Mouse (Mus musculus) kidney, embryonic 14.5 days (tissue): ENCODE measurements around the gene Ccr7. TPM values are rescaled to one million over a fixed set of nuclear protein-coding genes. Genes with fewer than 3 reads are reported as not detected.
A peak's percentile ranks its signal among the peaks of the same experiment; 100 is the strongest.

Source experiments
- ATAC-seq: fragments of 200-750 bp; cut with Nextera tagmentation; 2 replicates; pipeline ENCODE4 v1.8.0; 2017; ENCODE audit warnings: moderate number of reproducible peaks, mild to moderate bottlenecking, moderate TSS enrichment, moderate library complexity; ENCODE audit not compliant: low FRiP score, low TSS enrichment
- H3K27ac ChIP-seq: fragments of 300-500 bp; sonication (generic); 2 replicates; pipeline ENCODE4 v1.5.1; 2014; ENCODE audit warnings: low read depth, mild to moderate bottlenecking, low read length, moderate library complexity, mixed read lengths
- H3K27me3 ChIP-seq: fragments of 300-500 bp; sonication (generic); 2 replicates; pipeline ENCODE4 v1.6.1; 2014; ENCODE audit warnings: mild to moderate bottlenecking, low read length; ENCODE audit not compliant: control insufficient read depth, insufficient read depth
- H3K36me3 ChIP-seq: fragments of 300-500 bp; sonication (generic); 2 replicates; pipeline ENCODE4 v1.6.1; 2014; ENCODE audit warnings: low read length, mixed read lengths; ENCODE audit not compliant: control insufficient read depth, insufficient read depth
- H3K4me1 ChIP-seq: fragments of 300-500 bp; sonication (generic); 2 replicates; pipeline ENCODE4 v1.6.1; 2014; ENCODE audit warnings: low read length, mixed read lengths; ENCODE audit not compliant: control insufficient read depth, insufficient read depth
- H3K4me2 ChIP-seq: fragments of 300-500 bp; sonication (generic); replicated peaks from 2 replicates; pipeline ENCODE4 v1.6.1; 2014; ENCODE audit warnings: low read depth, mild to moderate bottlenecking, low read length
- H3K4me3 ChIP-seq: fragments of 300-500 bp; sonication (generic); 2 replicates; pipeline ENCODE4 v1.5.1; 2014; ENCODE audit warnings: mild to moderate bottlenecking, low read length
- H3K9ac ChIP-seq: fragments of 300-500 bp; sonication (generic); 2 replicates; pipeline ENCODE4 v1.6.1; 2014; ENCODE audit warnings: low read depth, mild to moderate bottlenecking, low read length, moderate library complexity
- H3K9me3 ChIP-seq: fragments of 300-500 bp; sonication (generic); 2 replicates; pipeline ENCODE4 v1.6.1; 2016; ENCODE audit warnings: low read length; ENCODE audit not compliant: control insufficient read depth
- WGBS: fragments of 180-500 bp; shearing (Covaris S2); extraction: QIAGEN DNeasy Blood & Tissue Kit; methylation state at CpG from one replicate; pipeline ENCODE4 v1.1.7; 2014; 5-methylcytosine and 5-hydroxymethylcytosine counted together
- polyA plus RNA-seq: library from polyadenylated mRNA; unstranded; fragments of >200 nt; fragmentation: Nextera tagmentation; extraction: Ambion mirVana; gene quantifications from 2 replicates; pipeline ENCODE4 v1.2.1, GENCODE M21; 2014

Gene Ccr7
- polyA plus RNA-seq, 1 experiment from 2014 or later, result not detected

DNA sequence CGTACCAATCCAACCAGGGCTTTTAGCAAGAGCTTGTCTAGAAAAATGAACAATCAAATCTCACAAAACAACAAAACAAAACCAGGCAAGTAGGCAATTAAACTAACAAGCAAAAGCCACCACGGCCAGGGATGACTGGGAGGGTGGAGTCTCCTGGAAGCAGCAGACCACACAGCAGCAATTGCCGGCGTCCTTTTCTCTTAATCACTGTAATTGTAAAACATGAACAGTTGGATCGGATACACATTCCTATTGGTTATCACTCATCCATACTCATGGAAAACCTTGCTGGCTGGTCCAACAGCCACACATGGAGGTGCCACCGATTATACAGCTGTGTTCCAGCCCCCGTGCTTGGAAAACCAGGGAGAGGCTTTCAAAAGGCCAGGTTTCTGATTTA lies 37.0 kb downstream of the Ccr7 start:
- Histone ChIP-seq H3K4me3 (no peak overlapping the region), H3K9ac (no peak overlapping the region), H3K4me1 (peaks cover 9% of the 10 kb centered on the region; the same call in 1 of the 2 replicates), H3K27me3 (no peaks in the 10 kb centered on the region), H3K27ac (no peak overlapping the region), H3K9me3 (no peaks in the 10 kb centered on the region), H3K36me3 (no peaks in the 10 kb centered on the region), H3K4me2 (no peak overlapping the region)
- WGBS, result 84% methylated on average over 7 of the region's 7 CpGs
- no peak for ATAC-seq

DNA sequence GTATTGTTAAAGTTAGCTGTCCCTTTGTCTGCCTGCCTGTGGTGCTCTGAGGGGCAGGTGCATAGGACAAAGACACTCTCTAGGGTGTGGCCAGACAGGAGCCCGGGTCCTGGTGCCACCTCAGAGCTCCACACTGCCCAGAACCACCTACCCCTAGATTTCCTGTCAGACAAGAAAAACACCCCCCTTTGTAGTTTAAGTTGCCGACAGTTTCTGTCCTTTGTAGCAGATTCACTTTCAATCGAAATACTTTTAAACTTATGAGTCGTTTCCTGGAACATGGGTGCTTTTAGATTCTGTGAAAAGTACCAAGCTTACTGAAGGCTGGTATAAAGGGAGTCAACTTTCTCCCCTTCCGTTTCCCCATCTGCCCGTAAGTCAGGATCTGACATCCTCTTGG lies 38.9 kb downstream of the Ccr7 start:
- H3K36me3 ChIP-seq, result no peaks in the 10 kb centered on the region
- no peaks in the 10 kb centered on the region for H3K27me3 ChIP-seq
- 81% methylated on average over 6 of the region's 6 CpGs for WGBS
- H3K27ac ChIP-seq, result no peak overlapping the region
- no peak for ATAC-seq
- H3K4me2 ChIP-seq, result no peak overlapping the region
- no peak overlapping the region for H3K9ac ChIP-seq
- H3K4me3 ChIP-seq, result no peak overlapping the region
- H3K9me3 ChIP-seq, result no peaks in the 10 kb centered on the region
- peaks cover 15% of the 10 kb centered on the region for H3K4me1 ChIP-seq

DNA sequence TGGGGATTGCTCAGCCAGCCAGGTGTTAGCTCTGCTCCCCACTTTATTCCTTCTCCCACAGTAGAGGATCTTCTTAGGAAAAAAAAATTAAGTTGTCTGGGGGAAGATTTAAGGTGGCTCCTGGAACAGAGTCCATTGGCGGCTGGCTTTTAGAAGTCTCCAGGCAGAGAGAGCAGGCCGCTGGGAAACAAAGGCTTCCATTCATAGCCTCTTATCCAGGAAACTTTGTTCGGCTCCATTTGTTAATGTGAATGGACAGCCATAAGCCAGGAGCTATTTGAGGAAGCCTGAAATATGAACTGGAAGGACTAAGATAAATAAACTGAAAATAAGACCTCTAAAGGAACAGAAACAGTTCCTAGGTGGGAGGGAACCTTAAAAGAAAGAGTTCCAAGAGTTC lies 41.8 kb downstream of the Ccr7 start:
- Histone ChIP-seq H3K4me1 (peaks cover 13% of the 10 kb centered on the region), H3K36me3 (no peaks in the 10 kb centered on the region), H3K27me3 (no peaks in the 10 kb centered on the region), H3K9ac (no peak overlapping the region), H3K27ac (peak overlapping the region; percentile 44), H3K9me3 (peaks cover 4% of the 10 kb centered on the region; the same call in 1 of the 2 replicates), H3K4me2 (no peak overlapping the region), H3K4me3 (no peak overlapping the region)
- peak; percentile 26; the same call in 1 of the 2 replicates for ATAC-seq
- WGBS, result 2% methylated on average over 3 of the region's 3 CpGs

DNA sequence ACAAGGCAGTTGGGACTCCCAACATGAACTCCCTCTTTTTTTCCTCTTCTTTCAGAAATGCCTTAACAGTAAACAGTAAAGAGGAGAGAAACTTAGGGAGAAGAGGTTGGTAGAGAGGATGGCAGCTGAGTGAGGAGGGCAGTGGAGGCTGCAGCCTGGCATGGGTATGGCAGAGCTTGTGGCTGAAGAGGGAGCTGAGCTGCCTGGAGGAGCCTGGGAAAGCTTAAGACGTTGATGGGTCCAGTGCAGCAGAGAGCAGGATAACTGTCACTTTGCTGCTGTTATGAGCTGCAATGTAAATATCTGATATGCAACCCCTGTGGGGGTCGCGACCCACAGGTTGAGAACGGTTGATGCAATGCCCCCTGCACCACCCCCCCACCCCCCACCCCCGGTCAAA lies 42.2 kb downstream of the Ccr7 start:
- Histone ChIP-seq H3K4me3 (no peak overlapping the region), H3K4me1 (peaks cover 13% of the 10 kb centered on the region), H3K27ac (peak overlapping the region; percentile 44), H3K9me3 (peaks cover 4% of the 10 kb centered on the region; the same call in 1 of the 2 replicates), H3K4me2 (no peak overlapping the region), H3K9ac (no peak overlapping the region), H3K27me3 (no peaks in the 10 kb centered on the region), H3K36me3 (no peaks in the 10 kb centered on the region)
- WGBS, result 31% methylated on average over 5 of the region's 5 CpGs
- ATAC-seq, result no peak

DNA sequence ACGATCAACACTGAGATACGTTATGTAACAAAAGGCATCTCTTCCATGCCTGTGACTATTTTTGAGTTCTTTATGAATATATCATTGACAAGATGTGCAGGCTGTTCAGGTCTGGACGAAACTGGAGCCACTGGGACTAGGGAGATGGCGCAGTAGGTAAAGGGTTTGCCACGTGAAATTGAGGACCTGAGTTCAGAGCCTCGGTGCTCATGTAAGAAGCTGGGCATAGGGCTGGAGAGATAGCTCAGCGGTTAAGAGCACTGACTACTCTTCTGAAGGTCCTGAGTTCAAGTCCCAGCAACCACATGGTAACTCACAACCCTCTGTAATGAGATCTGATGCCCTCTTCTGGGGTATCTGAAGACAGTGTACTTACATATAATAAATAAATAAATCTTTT lies 43.2 kb downstream of the Ccr7 start:
- WGBS, result 80% methylated on average over 7 of the region's 7 CpGs
- Histone ChIP-seq H3K9me3 (peaks cover 4% of the 10 kb centered on the region; the same call in 1 of the 2 replicates), H3K27me3 (no peaks in the 10 kb centered on the region), H3K4me1 (peaks cover 18% of the 10 kb centered on the region), H3K4me2 (no peak overlapping the region), H3K9ac (no peak overlapping the region), H3K4me3 (no peak overlapping the region), H3K27ac (no peak overlapping the region), H3K36me3 (no peaks in the 10 kb centered on the region)
- ATAC-seq, result no peak

DNA sequence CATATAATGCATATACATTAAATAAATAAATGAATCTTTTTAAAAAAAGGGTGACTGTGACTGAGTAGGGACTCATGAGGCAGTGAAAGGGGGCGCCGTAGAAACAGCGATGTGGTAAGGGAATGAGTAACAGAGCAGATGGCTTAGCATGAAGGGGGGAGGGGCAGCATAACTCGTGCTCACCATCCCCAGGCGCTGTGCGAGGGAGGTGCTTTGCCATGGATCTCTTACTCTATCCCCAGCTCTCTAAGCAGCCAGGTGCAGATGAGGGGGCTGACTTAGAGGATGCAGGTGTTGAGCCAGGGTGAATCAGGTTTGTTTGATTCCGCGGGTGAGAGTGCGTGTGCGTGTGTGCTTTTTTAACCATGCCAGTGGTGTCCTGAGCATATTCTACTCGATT lies 43.7 kb downstream of the Ccr7 start:
- no peaks in the 10 kb centered on the region for H3K36me3 ChIP-seq
- ATAC-seq, result 0 out of 2 replicates have a peak, but pooled peaks have one; percentile 12

DNA sequence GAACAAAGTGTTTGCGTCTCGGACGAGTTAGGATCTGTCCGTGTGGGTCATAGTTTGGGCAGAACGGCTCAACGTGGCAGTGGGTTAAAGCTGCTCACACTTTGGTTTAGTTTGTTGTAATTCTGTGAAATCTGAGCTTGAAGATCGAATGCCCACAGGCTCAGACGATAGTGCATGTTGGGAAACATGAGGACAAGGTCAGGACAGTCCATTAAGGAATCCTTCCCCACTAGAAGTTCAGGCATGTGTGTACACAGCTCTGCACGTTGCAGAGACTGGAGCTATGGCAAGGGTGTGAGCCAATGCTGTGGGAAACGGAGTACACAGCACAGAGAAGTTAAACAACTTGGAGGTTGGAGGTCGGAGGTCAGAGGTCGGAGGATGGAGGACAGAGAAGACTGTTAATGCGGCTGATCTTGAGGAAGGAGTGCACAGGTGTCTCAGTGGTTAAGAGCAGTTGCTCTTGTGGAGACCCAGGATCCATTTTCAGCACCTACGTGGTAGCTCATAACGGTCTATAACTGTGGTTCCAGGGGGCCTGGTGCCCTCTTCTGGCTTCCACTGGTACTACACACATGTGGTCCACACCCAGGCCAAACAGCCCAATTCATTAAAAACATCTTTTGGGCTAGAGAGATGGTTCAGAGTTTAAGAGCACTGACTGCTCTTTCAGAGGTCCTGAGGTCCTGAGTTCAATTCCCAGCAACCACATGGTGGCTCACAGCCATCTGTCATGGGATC lies 44.3 kb downstream of the Ccr7 start:
- 0 out of 2 replicates have a peak, but pooled peaks have one; percentile 37 for ATAC-seq

More for the DNA sequence above, 43.7 kb downstream of the Ccr7 start:
- H3K9ac ChIP-seq, result no peak overlapping the region
- H3K4me2 ChIP-seq, result no peak overlapping the region
- no peak overlapping the region for H3K4me3 ChIP-seq
- WGBS, result 54% methylated on average over 11 of the region's 11 CpGs
- peaks cover 4% of the 10 kb centered on the region; the same call in 1 of the 2 replicates for H3K9me3 ChIP-seq
- H3K27ac ChIP-seq, result no peak overlapping the region
- H3K27me3 ChIP-seq, result no peaks in the 10 kb centered on the region
- H3K4me1 ChIP-seq, result peaks cover 22% of the 10 kb centered on the region

DNA sequence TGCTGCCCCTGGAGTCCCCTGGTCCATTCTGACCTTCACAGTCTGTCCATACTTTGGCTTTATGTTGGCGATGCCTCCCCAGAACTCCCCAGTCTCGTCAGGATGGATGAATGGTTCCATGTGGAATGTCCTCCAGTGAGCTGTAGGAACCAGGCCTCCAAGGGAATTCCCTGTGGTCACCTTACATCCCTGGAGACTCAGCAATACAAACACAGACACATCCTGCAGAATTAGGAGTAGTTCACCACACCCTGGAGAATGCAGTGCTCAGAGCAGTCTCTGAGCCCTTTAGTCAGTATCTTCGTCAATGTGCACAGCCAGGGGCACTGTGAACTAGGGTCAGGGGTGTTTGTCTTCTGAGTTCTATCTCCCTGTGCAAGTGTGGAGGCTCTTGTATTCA lies 46.6 kb downstream of the Ccr7 start:
- Histone ChIP-seq H3K27me3 (no peaks in the 10 kb centered on the region), H3K36me3 (no peaks in the 10 kb centered on the region), H3K4me3 (no peak overlapping the region), H3K9ac (no peak overlapping the region), H3K27ac (no peak overlapping the region), H3K4me1 (peaks cover 26% of the 10 kb centered on the region), H3K9me3 (peaks cover 4% of the 10 kb centered on the region; the same call in 1 of the 2 replicates), H3K4me2 (no peak overlapping the region)
- WGBS, result 48% methylated on average over 3 of the region's 3 CpGs
- no peak for ATAC-seq

More for the DNA sequence above, 44.3 kb downstream of the Ccr7 start:
- no peak overlapping the region for H3K4me3 ChIP-seq
- no peaks in the 10 kb centered on the region for H3K36me3 ChIP-seq
- WGBS, result 74% methylated on average over 15 of the region's 15 CpGs
- H3K27me3 ChIP-seq, result no peaks in the 10 kb centered on the region
- peaks cover 26% of the 10 kb centered on the region for H3K4me1 ChIP-seq
- no peak overlapping the region for H3K27ac ChIP-seq
- peaks cover 4% of the 10 kb centered on the region; the same call in 1 of the 2 replicates for H3K9me3 ChIP-seq
- no peak overlapping the region for H3K9ac ChIP-seq
- H3K4me2 ChIP-seq, result no peak overlapping the region

DNA sequence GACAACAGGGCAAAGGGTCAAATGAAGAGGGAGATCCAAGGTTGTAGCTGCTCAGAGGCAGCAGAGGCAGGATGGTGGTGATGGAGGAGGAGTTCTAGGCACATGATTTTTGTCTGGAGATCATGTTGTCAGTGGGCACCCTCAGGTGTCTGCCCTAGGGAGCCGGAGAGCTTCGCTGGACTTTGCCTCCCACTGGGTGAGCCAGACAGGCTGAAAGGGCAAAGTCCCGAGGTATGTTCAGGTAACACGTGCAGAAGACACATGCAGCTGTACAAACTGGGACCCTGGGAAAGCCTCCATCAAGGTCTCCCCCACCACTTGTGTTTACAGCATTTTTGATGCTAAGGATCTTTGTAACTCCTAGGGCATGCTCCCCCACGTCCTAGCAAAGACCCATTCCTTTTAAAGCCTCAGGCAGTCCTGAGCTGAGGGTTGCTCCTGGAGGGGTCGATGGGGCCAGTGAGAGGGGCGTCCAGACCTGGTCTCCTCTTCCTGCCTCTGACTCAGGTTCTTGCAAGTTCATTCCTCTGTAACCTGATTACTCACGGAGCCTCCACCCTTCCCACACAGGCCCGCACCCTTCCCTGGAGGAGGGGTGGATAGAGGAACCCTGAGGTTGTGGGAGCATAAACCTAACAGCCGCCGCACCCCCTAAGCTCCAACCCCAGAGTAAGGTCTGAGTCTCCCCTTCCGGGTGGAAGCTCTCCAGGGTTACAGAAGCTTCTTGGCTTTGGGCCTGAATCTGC lies 48.7 kb downstream of the Ccr7 start:
- no peaks in the 10 kb centered on the region for H3K27me3 ChIP-seq
- 30% methylated on average over 12 of the region's 12 CpGs for WGBS
- peaks cover 4% of the 10 kb centered on the region; the same call in 1 of the 2 replicates for H3K9me3 ChIP-seq
- peak; percentile 13; the same call in 1 of the 2 replicates for ATAC-seq
- no peak overlapping the region for H3K9ac ChIP-seq
- H3K36me3 ChIP-seq, result no peaks in the 10 kb centered on the region
- no peak overlapping the region for H3K4me2 ChIP-seq
- H3K4me1 ChIP-seq, result peaks cover 15% of the 10 kb centered on the region
- H3K4me3 ChIP-seq, result no peak overlapping the region
- peak overlapping the region; percentile 3; the same call in 1 of the 2 replicates for H3K27ac ChIP-seq
